Mouse (Mus musculus): Measurements from ENCODE around the gene Scgn.

Scgn gene

GRCm38 (mm10) chr13:23934211-23934520, 56.8 kb downstream of the Scgn start, which contains the start of gene Hist1h2aa:
Hist1h2aa (plus strand) TSS chr13:23934462.
- no peak for DNase-seq

- DNase-seq, result no peak
Observed at GRCm38 (mm10) chr13:23933421-23934210, 57.4 kb downstream of the Scgn start, which contains the start of gene Hist1h2ba. Hist1h2ba (minus strand) TSS chr13:23934156.

- DNase-seq, result no peak
Observed at GRCm38 (mm10) chr13:23930904-23931303, 60.1 kb downstream of the Scgn start.

DNA sequence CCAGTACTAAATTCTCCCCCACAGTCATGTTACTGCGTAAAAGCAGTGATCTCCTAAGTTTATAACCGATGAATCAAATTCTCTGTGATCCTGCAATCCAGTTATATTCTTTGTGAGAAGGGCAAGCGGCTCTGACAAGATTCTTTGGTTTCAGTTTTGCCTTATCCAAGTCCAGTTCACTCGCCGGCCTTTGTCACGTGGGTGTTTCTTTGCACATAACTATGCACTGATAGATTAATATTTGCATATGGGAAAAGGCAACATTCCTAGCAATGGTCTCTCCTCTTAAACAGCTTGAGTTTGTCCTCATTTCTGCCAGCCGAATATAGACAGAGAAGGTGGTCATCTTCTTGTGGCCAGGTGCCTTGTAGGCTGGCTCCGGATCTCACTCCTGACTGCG, 60.6 kb downstream of the Scgn start:
- no peak for DNase-seq

DNA sequence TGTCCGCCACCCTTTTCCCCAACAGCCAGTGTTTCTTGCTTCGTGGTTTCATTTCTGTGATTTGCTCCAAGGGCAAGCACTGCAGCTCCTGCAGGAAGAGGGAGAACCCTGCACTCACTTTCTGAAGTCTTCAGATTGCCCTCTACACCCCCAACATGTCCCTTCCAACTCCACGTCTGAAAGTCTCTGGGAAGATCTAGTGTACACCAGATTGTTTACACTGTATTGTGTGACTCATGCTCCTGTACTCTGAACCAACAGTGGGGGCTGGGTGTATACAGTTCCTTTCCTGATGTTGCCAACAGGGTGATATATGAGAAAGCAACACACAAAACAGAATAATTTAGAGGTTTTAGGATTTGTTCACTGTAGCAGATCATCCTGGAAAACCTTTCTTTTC, 62.4 kb downstream of the Scgn start:
- DNase-seq, result no peak

- DNase-seq, result no peak
Observed at GRCm38 (mm10) chr13:23925792-23926191, 65.2 kb downstream of the Scgn start.

DNA sequence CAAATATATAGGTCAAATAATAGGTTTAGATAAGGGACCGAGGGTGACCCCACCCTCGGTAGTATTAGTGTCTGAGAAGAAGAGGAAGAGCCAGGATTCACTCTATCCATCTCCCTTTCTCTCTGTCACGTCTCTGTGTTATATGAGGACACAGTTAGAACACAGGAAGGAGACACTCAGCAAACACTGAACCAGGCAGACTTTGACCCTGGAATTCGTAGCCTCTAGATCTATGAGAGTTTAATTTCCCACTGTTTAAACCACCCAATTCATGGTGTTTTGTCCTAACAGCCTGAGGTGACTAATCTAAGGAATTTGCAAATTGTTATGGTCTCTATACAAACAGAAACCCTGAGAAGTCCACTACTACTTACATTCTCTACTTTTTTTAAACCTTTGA, 73.3 kb downstream of the Scgn start:
- no peak for DNase-seq

GRCm38 (mm10) chr13:23916132-23916531, 74.9 kb downstream of the Scgn start:
- no peak for DNase-seq

- no peak for DNase-seq
Observed at GRCm38 (mm10) chr13:23914376-23915167, 76.4 kb downstream of the Scgn start, which contains the start of gene Slc17a4. Slc17a4 (minus strand) TSS chr13:23915009.

GRCm38 (mm10) chr13:23913791-23914306, 77.2 kb downstream of the Scgn start:
- DNase-seq, result peak; percentile 95

DNA sequence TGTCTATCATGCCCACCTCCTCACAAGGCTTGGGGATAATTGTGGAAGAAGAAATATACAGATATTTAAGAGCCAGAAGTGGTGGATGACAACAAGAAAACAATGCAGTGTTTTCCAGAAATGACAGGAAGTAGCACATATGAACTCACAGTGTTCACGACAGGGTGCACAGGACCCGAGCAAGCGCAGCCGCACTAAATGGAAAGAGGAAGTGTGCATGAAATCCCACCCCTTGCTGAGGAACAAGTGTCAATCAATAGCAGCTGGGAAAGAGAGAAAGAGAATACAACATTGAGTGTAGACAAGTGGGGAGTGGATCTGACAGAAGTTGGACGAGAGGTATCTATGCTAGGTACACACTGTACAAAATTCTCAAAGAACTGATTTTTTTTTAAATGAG, 79.7 kb downstream of the Scgn start:
- DNase-seq, result no peak

DNA sequence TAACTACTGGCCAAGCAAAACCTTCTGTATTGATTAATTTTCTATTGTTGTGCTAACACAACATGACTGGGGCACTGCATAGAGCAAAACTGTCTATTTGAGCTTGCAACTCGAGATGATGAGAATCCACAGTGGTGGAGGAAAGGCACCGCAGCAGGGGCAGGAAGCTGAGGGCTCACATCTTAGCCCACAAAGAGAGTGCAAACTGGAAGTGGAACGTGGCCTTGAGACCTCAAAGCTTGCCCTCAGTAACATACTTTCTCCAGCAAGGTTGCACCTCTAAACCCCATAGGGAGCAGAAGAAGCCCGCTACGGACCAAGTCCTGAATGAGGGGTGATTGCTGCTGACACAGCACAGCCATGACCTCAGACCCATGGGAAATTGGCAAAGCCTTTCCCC, 80.9 kb downstream of the Scgn start:
- DNase-seq, result no peak

- no peak for DNase-seq
Observed at GRCm38 (mm10) chr13:23906906-23907305, 84.1 kb downstream of the Scgn start.
